Mouse (Mus musculus) WW6 (cell line): ENCODE results near the gene D11Wsu47e.

Source experiments
- DNase-seq: peaks from one replicate; pipeline ENCODE4 v3.0.0-alpha.2; 2013; ENCODE audit warnings: low read depth, low spot score

The D11Wsu47e gene

DNA sequence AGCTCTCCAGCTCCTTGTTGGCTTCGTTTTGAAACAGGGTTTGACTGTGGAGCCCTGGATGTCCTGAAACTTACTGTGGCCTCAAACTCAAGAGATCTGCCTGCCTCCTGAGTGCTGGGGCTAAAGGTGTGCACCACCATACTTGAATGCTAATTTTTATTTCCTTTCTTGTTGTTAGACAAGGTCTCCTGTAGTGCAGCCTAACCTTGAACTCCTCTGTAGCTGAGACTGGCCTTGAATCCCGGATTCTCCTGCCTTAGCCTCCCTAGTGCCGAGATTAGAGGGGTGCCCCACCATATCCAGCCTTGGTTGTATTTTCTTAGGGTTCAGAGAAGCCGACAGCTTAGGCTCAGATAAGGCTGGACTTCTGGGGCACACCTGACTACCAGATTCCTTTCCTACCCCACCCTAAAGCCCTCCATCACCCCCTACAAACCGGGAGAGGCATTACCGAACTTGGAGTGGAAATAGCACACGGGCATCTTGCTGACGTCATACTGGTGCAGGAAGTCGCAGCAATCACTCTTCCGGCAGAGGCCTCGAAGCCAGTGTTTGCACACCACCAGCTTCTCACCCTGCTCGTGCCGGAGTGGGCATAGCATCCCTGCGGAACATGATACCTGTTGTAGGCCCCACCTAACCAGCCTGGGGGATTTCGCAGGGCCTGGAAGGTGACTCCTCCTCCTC is 21.9 kb downstream of the D11Wsu47e start:
- no peak for DNase-seq

DNA sequence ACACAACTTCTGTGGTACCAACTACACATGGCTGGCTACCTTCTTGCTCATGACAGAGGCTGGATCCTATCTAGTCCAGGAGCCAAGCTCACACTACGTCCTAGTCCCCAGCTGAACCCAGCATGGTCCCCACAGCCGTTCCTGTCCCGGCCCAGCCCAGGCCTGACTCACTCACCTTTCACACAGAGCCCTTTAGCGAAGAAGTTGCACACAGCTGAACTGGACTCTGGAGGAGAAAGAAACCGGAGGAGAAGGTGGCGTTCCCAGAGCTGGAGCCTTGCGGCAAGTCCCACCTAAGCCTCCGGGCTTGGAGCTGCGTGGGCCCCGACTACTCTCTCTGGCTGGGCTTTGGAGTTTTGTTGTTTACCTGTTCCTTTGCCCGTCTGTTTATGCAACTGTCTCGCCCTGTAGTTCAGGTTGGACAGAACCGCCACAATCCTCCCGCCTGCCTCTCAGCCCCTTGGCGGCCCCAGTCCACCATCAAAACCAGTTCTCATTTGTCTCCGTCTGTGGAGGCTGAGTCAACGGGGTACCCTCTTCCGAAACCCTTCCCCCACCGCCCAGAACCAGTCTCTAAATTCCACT is 24.5 kb downstream of the D11Wsu47e start:
- DNase-seq: no peak

GRCm38 (mm10) chr11:113709272-113709671 is 25.1 kb downstream of the D11Wsu47e start:
- DNase-seq: no peak

DNA sequence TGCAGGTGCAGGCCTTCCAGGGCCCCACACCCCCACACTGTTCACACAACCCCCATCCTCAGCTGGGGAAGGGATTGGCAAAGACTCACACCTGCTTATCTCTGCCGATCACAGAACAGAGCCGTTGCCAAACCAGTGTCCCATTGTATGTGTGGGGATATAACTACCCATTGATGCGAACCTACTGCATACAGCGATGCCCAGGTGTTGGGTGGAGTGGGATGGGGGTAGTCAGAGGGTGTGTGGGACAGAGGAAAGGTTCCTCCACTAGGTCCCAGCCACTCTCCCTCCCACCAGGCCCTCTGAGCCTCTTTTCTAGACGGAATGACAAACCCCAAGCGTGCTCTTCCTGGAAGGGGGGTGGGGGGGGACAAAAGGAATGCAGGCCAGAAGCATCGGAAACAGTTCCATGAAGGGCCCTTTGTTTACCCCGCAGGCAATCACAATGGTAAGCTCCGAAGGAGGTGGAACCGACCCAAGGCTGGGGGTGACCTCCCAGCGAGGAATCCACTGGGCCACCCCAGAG is 25.6 kb downstream of the D11Wsu47e start, which contains the start of gene Cpsf4l:
Gene Cpsf4l, minus strand, starts transcription at position 287 of the 526 bp plus-strand sequence.
- DNase-seq: peak; percentile 78

DNA sequence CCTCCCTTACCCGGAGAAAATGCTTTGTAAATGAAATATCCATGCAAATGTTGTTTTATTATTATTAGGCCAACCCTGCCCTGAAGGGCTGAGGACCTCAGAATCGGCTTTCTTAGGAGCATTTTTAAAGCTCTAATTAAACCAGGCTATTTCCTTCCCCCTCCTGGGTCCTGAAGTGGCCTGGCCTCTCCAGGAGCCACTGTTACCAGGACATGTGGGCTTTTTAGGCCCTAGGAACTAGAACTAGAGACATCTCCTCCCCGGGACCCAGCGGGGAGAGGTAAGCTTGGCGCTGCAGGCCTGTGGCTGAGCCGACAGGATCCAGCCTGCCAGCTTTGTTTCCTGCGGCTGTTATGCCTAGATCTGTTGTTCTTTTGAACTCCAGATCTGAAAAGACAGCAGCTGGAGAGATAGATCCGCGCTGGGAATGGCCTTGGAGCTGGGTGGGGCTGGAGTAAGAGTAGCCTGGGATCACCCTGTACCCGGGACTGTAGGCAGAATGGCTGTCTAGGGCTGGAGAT is 26.1 kb downstream of the D11Wsu47e start:
- peak; percentile 84 for DNase-seq

GRCm38 (mm10) chr11:113711061-113711460 is 26.8 kb downstream of the D11Wsu47e start:
- DNase-seq: no peak

DNA sequence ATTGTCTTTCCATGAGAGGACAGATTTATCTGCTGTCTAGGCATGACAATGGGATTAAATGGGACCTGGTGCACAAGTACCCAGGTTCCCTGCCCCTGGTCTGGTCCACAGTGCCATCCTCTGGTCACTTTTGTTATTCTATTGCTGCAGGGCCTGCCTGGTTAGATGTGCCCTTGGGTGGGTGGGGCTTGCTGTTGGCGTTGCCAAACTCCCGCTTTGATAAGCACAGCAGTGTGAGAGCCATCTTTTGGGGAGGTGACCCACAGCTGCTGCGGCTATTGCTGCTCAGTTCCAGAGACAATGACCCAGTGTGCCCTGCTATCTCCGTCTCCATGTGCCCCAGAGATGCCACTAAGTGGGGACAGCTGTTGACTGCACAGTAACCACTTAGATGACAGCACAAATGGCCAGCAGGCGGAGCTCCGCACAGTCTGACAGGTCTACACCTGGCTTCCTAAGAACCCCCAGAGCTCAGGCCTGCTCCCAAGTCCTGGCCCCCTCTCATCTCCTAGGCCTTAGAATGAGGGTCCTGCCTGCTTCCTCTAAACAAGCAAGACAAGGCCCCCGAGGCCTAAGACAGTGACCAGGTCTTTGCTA is 31.0 kb downstream of the D11Wsu47e start:
- no peak for DNase-seq

GRCm38 (mm10) chr11:113716132-113716531 is 31.9 kb downstream of the D11Wsu47e start:
- no peak for DNase-seq

- no peak for DNase-seq
Measured at GRCm38 (mm10) chr11:113717767-113718424, 33.7 kb downstream of the D11Wsu47e start.

- no peak for DNase-seq
Measured at GRCm38 (mm10) chr11:113722405-113723090, 38.3 kb downstream of the D11Wsu47e start.

GRCm38 (mm10) chr11:113725235-113726048 is 41.2 kb downstream of the D11Wsu47e start:
- DNase-seq: no peak

- no peak for DNase-seq
Measured at GRCm38 (mm10) chr11:113726994-113727888, 43.0 kb downstream of the D11Wsu47e start.

DNA sequence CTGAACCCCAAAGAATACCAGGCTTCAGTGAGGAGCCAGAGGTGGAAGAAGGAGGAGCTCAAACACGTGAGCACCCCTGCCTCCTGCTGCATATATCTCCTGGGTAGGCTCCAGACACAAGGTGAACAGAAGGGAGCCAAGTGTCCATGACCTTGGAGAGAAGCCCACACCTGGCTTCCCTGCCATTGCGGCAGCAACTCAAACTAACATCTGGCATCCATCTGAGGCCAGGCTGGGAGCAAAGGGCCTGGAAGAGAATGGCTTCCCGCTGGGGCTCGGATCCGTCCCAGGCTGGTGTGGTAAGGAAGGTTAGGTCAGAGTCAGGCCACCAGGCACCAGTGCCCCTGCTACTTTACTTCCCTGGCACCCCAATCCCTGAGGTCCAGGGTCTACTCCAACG is 43.8 kb downstream of the D11Wsu47e start:
- no peak for DNase-seq

DNA sequence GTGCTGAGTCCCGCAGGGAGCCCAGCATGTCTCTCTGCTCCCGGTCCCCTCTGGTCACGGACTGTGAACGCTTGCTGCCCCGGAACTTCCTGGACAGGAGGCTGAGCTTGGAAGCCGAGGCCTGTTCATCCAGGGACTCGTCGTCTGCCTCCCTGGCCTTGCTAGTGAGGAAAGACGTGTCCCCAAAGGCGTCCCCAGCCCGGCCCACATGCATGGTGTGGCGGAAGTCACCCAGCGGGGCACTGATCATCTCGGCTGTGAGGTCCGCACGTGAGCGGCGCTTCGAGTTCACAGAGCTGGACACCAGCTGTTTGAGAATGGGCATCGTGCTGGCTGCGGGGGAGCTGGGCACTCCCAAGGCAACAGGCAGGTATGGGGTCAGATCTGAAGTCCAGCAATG is 45.0 kb downstream of the D11Wsu47e start:
- no peak for DNase-seq

DNA sequence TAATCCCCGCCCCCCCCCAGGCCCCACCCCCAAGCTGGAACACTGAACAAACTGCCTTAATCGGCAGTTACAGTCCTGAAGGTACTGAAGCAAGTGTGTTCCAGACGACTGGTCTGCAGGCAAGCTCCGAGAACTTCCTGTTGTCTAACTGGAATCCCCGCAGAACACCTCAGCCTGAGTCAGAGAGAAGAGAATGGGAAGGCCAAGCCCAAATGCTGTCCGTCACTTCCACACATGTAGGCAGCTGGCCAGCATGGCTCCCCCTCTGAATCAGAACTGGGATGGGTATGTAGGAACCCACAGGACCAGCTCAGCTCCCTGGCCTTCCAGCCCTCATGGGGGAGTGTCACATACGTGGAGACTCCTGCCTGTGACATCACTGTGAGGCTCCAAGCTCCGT is 45.7 kb downstream of the D11Wsu47e start:
- DNase-seq: no peak

- DNase-seq: no peak
Measured at GRCm38 (mm10) chr11:113730879-113731278, 46.7 kb downstream of the D11Wsu47e start.

DNA sequence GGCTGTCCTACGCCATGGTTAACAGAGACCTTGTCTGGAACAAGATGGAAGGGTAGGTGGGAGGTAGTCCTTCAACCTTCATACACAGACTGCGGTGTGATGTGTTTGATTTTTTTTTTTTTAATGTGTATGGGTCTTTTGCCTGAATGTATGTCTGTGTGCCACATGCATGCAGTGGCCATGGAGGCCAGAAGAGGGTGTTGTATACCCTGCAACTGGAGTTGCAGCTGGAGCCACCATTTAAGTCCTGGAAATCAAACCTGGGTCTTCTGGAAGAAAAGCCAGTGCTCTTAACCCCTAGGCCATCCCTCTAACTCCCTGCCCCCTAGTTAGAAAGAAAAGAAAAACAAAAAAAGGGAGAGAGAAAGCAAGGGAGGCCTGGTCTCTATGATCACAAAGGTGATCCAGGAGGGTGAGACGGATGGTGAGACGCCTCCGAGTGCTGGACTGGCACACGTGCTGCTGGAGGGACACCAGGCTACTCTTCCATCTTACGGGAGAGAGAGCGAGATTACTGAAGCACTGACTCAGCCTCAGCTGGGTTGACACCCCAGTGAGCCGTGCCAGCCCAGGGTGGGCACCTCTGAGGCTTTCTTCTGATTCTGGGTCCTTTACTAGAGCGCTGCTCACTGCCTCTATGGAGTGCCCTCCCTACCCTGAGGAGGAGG is 47.9 kb downstream of the D11Wsu47e start:
- no peak for DNase-seq

GRCm38 (mm10) chr11:113733631-113734364 is 49.6 kb downstream of the D11Wsu47e start:
- DNase-seq: no peak
